Mouse (Mus musculus): ENCODE results near the gene Ssbp3. TPM values are rescaled to one million over a fixed set of nuclear protein-coding genes. Genes with fewer than 3 reads are reported as not detected.

Gene Ssbp3
- polyA plus RNA-seq, 1 experiment from 2014 or later, result 22.8 TPM

- Histone ChIP-seq H3K36me3 (replicated peaks; ENCODE audit: insufficient read depth, low read length) (0 out of 2 replicates have a peak, but pooled peaks cover 3% of the 10 kb centered on the region), H3K4me1 (ENCODE audit: insufficient read depth) (peaks cover 52% of the 10 kb centered on the region), H3K9me3 (ENCODE audit: low read length) (no peaks in the 10 kb centered on the region), H3K4me2 (ENCODE audit: low read depth, low read length) (peak overlapping the region; percentile 6; the same call in 1 of the 2 replicates), H3K4me3 (ENCODE audit: low read depth, low read length) (no peak overlapping the region), H3K9ac (replicated peaks) (no peak overlapping the region; the same call in 1 of the 2 replicates), H3K27me3 (ENCODE audit: insufficient read depth, low read length) (no peaks in the 10 kb centered on the region), H3K27ac (ENCODE audit: low read depth) (peak overlapping the region; percentile 22; the same call in 1 of the 2 replicates)
- 62% methylated on average over 15 of the region's 15 CpGs for WGBS (ENCODE audit: insufficient replicate concordance)
- DNase-seq, result no peak
- no peak for TF ChIP-seq EP300 (IDR thresholded peaks at IDR 0.05; ENCODE audit: low read depth)
- no peak for TF ChIP-seq CTCF (IDR thresholded peaks at IDR 0.05; ENCODE audit: low read depth)
- ATAC-seq, result no peak
Measured at GRCm38 (mm10) chr4:106985899-106986832, 75.7 kb downstream of the Ssbp3 start.

GRCm38 (mm10) chr4:106987725-106988364 is 77.3 kb downstream of the Ssbp3 start:
- H3K4me1 ChIP-seq (ENCODE audit: insufficient read depth), result peaks cover 39% of the 10 kb centered on the region
- DNase-seq (peak; percentile 86), ATAC-seq (peak; percentile 82)
- H3K9me3 ChIP-seq (ENCODE audit: low read length), result no peaks in the 10 kb centered on the region
- no peaks in the 10 kb centered on the region for H3K27me3 ChIP-seq (ENCODE audit: insufficient read depth, low read length)
- 8% methylated on average over 7 of the region's 7 CpGs for WGBS (ENCODE audit: insufficient replicate concordance)
- peak overlapping the region; percentile 26; the same call in 1 of the 2 replicates for H3K4me2 ChIP-seq (ENCODE audit: low read depth, low read length)
- H3K9ac ChIP-seq (replicated peaks), result no peak overlapping the region
- H3K36me3 ChIP-seq (replicated peaks; ENCODE audit: insufficient read depth, low read length), result 0 out of 2 replicates have a peak, but pooled peaks cover 3% of the 10 kb centered on the region
- no peak overlapping the region for H3K27ac ChIP-seq (ENCODE audit: low read depth)
- TF ChIP-seq EP300 (IDR thresholded peaks at IDR 0.05; ENCODE audit: low read depth) (no peak), CTCF (IDR thresholded peaks at IDR 0.05; ENCODE audit: low read depth) (peak; percentile 87)
- H3K4me3 ChIP-seq (ENCODE audit: low read depth, low read length), result no peak overlapping the region

GRCm38 (mm10) chr4:106988886-106989225 is 78.4 kb downstream of the Ssbp3 start:
- 88% methylated on average over 6 of the region's 6 CpGs for WGBS (ENCODE audit: insufficient replicate concordance)
- no peak for ATAC-seq
- no peaks in the 10 kb centered on the region for H3K9me3 ChIP-seq (ENCODE audit: low read length)
- no peak for DNase-seq
- H3K9ac ChIP-seq (replicated peaks), result no peak overlapping the region
- TF ChIP-seq EP300 (IDR thresholded peaks at IDR 0.05; ENCODE audit: low read depth) (no peak), CTCF (IDR thresholded peaks at IDR 0.05; ENCODE audit: low read depth) (no peak)
- H3K27ac ChIP-seq (ENCODE audit: low read depth), result no peak overlapping the region
- H3K4me2 ChIP-seq (ENCODE audit: low read depth, low read length), result no peak overlapping the region
- no peak overlapping the region for H3K4me3 ChIP-seq (ENCODE audit: low read depth, low read length)
- peaks cover 31% of the 10 kb centered on the region for H3K4me1 ChIP-seq (ENCODE audit: insufficient read depth)
- H3K27me3 ChIP-seq (ENCODE audit: insufficient read depth, low read length), result no peaks in the 10 kb centered on the region
- 0 out of 2 replicates have a peak, but pooled peaks cover 3% of the 10 kb centered on the region for H3K36me3 ChIP-seq (replicated peaks; ENCODE audit: insufficient read depth, low read length)

GRCm38 (mm10) chr4:106989226-106989983 is 78.9 kb downstream of the Ssbp3 start:
- TF ChIP-seq CTCF (IDR thresholded peaks at IDR 0.05; ENCODE audit: low read depth) (peak; percentile 72), EP300 (IDR thresholded peaks at IDR 0.05; ENCODE audit: low read depth) (no peak)
- Histone ChIP-seq H3K9ac (replicated peaks) (no peak overlapping the region), H3K27ac (ENCODE audit: low read depth) (no peak overlapping the region), H3K36me3 (replicated peaks; ENCODE audit: insufficient read depth, low read length) (0 out of 2 replicates have a peak, but pooled peaks cover 3% of the 10 kb centered on the region), H3K9me3 (ENCODE audit: low read length) (no peaks in the 10 kb centered on the region), H3K4me2 (ENCODE audit: low read depth, low read length) (no peak overlapping the region), H3K27me3 (ENCODE audit: insufficient read depth, low read length) (no peaks in the 10 kb centered on the region), H3K4me3 (ENCODE audit: low read depth, low read length) (no peak overlapping the region), H3K4me1 (ENCODE audit: insufficient read depth) (peaks cover 30% of the 10 kb centered on the region)
- ATAC-seq (no peak), DNase-seq (no peak)
- WGBS (ENCODE audit: insufficient replicate concordance), result 77% methylated on average over 10 of the region's 10 CpGs

- WGBS (ENCODE audit: insufficient replicate concordance), result 93% methylated on average over 5 of the region's 5 CpGs
Measured at GRCm38 (mm10) chr4:106993053-106993452, 82.6 kb downstream of the Ssbp3 start.

More at GRCm38 (mm10) chr4:106993053-106993452, 82.6 kb downstream of the Ssbp3 start:
- H3K36me3 ChIP-seq (replicated peaks; ENCODE audit: insufficient read depth, low read length), result 0 out of 2 replicates have a peak, but pooled peaks cover 3% of the 10 kb centered on the region
- no peaks in the 10 kb centered on the region for H3K9me3 ChIP-seq (ENCODE audit: low read length)
- no peaks in the 10 kb centered on the region for H3K27me3 ChIP-seq (ENCODE audit: insufficient read depth, low read length)
- TF ChIP-seq EP300 (IDR thresholded peaks at IDR 0.05; ENCODE audit: low read depth) (no peak), CTCF (IDR thresholded peaks at IDR 0.05; ENCODE audit: low read depth) (no peak)
- H3K4me1 ChIP-seq (ENCODE audit: insufficient read depth), result peaks cover 17% of the 10 kb centered on the region
- no peak for DNase-seq
- H3K9ac ChIP-seq (replicated peaks), result no peak overlapping the region
- no peak overlapping the region for H3K27ac ChIP-seq (ENCODE audit: low read depth)
- no peak overlapping the region for H3K4me3 ChIP-seq (ENCODE audit: low read depth, low read length)
- no peak for ATAC-seq
- no peak overlapping the region for H3K4me2 ChIP-seq (ENCODE audit: low read depth, low read length)
